Mouse (Mus musculus) midbrain, embryonic 11.5 days (tissue): ENCODE results near the gene Ccl2. TPM values are rescaled to one million over a fixed set of nuclear protein-coding genes. Genes with fewer than 3 reads are reported as not detected.

Source experiments
- ATAC-seq: fragments of 200-750 bp; cut with Nextera tagmentation; 2 replicates; pipeline ENCODE4 v1.8.0; 2017; ENCODE audit warnings: moderate TSS enrichment, moderate library complexity; ENCODE audit not compliant: low FRiP score
- DNase-seq: peaks from one replicate; pipeline ENCODE4 v3.0.0; 2015; ENCODE audit warnings: low spot score; ENCODE audit errors: missing footprints
- H3K27ac ChIP-seq: fragments of 300-500 bp; sonication (generic); 2 replicates; pipeline ENCODE4 v1.5.1; 2014; ENCODE audit warnings: low read depth, low read length
- H3K27me3 ChIP-seq: fragments of 300-500 bp; sonication (generic); 2 replicates; pipeline ENCODE4 v1.6.1; 2014; ENCODE audit warnings: mild to moderate bottlenecking, low read length, moderate library complexity, mixed read lengths; ENCODE audit not compliant: control insufficient read depth, insufficient read depth
- H3K36me3 ChIP-seq: fragments of 300-500 bp; sonication (generic); 2 replicates; pipeline ENCODE4 v1.6.1; 2014; ENCODE audit warnings: mild to moderate bottlenecking, low read length, moderate library complexity, mixed read lengths; ENCODE audit not compliant: control insufficient read depth, insufficient read depth
- H3K4me1 ChIP-seq: fragments of 300-500 bp; sonication (generic); 2 replicates; pipeline ENCODE4 v1.6.1; 2014; ENCODE audit warnings: low read length; ENCODE audit not compliant: control insufficient read depth, insufficient read depth
- H3K4me2 ChIP-seq: fragments of 300-500 bp; sonication (generic); 2 replicates; pipeline ENCODE4 v1.6.1; 2014; ENCODE audit warnings: mild to moderate bottlenecking, moderate library complexity
- H3K4me3 ChIP-seq: fragments of 300-500 bp; sonication (generic); 2 replicates; pipeline ENCODE4 v1.5.1; 2014; ENCODE audit warnings: low read depth, low read length
- H3K9ac ChIP-seq: fragments of 300-500 bp; sonication (generic); 2 replicates; pipeline ENCODE4 v1.6.1; 2014; ENCODE audit warnings: low read length
- H3K9me3 ChIP-seq: fragments of 300-500 bp; sonication (generic); 2 replicates; pipeline ENCODE4 v1.6.1; 2016; ENCODE audit warnings: low read length; ENCODE audit not compliant: control insufficient read depth
- WGBS: fragments of 180-500 bp; shearing (Covaris S2); extraction: QIAGEN DNeasy Blood & Tissue Kit; methylation state at CpG from one replicate; pipeline ENCODE4 v1.1.7; 2014; 5-methylcytosine and 5-hydroxymethylcytosine counted together
- polyA plus RNA-seq: library from polyadenylated mRNA; unstranded; fragments of >200 nt; fragmentation: Nextera tagmentation; extraction: Ambion mirVana; gene quantifications from 2 replicates; pipeline ENCODE4 v1.2.1, GENCODE M21; 2014

Ccl2 gene
- polyA plus RNA-seq, 1 experiment from 2014 or later: 0.96 TPM

DNA sequence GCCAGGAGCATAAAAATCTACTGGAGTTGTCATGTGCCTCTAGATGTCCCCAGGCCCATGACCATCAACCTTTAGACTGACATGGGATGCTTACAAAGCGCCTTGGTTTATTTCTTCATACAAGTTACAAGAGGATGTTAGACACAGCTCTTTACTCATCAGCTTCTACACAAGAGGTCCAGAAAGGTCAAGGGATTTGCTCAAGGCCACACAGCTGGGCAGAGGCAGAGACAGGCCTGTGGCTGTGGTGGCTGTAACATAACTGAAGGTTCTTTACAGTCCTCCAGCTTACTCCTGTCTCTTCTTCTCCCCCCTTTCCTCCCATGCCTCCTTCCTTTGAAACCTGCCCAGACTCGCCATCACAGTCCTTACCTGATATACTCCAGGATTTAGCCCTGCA, 5.2 kb upstream of the Ccl2 start:
- Histone ChIP-seq H3K9ac (no peak overlapping the region), H3K27ac (no peak overlapping the region), H3K36me3 (no peaks in the 10 kb centered on the region), H3K9me3 (no peaks in the 10 kb centered on the region), H3K4me3 (no peak overlapping the region), H3K4me2 (no peak overlapping the region), H3K4me1 (no peaks in the 10 kb centered on the region), H3K27me3 (no peaks in the 10 kb centered on the region)
- WGBS: 79% methylated on average over 2 of the region's 2 CpGs
- ATAC-seq: no peak
- DNase-seq: no peak

GRCm38 (mm10) chr11:82032136-82032535, 3.2 kb upstream of the Ccl2 start:
- no peak overlapping the region for H3K9ac ChIP-seq

DNA sequence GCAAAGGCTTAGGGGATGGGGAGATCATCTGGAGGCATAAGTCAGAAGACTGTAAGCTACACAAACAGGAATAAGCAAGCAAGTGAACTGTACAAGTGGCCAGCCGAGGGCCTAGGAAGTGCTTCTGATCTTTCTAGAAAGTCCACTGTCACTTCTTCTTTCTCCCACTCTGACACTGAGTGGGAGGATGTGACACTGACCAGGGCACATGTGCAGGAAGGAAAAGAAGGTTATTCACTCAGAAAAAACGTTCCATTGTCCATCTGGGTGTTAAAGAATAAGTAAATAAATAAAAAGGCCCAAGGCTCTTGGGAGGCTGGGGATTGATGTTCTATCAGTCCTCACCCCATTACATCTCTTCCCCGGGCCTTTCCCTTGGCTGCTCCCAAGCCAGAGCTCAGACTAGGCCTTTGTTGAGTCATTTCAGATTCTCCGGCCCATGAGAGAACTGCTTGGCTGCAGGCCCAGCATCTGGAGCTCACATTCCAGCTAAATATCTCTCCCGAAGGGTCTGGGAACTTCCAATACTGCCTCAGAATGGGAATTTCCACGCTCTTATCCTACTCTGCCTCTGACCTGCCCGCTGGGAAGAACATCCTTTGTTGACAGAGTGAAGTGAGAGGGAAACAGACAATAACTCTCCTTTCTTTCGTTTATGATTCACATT, 2.6 kb upstream of the Ccl2 start:
- no peak for ATAC-seq
- Histone ChIP-seq H3K4me3 (no peak overlapping the region), H3K27ac (no peak overlapping the region), H3K27me3 (no peaks in the 10 kb centered on the region), H3K36me3 (no peaks in the 10 kb centered on the region), H3K9ac (no peak overlapping the region), H3K9me3 (no peaks in the 10 kb centered on the region), H3K4me2 (no peak overlapping the region), H3K4me1 (no peaks in the 10 kb centered on the region)
- DNase-seq: no peak
- 61% methylated on average over 8 of the region's 8 CpGs for WGBS

More at GRCm38 (mm10) chr11:82032136-82032535, 3.2 kb upstream of the Ccl2 start:
- DNase-seq (no peak), ATAC-seq (no peak)
- Histone ChIP-seq H3K4me3 (no peak overlapping the region), H3K36me3 (no peaks in the 10 kb centered on the region), H3K9me3 (no peaks in the 10 kb centered on the region), H3K4me2 (no peak overlapping the region), H3K27ac (no peak overlapping the region), H3K27me3 (no peaks in the 10 kb centered on the region), H3K4me1 (no peaks in the 10 kb centered on the region)

DNA sequence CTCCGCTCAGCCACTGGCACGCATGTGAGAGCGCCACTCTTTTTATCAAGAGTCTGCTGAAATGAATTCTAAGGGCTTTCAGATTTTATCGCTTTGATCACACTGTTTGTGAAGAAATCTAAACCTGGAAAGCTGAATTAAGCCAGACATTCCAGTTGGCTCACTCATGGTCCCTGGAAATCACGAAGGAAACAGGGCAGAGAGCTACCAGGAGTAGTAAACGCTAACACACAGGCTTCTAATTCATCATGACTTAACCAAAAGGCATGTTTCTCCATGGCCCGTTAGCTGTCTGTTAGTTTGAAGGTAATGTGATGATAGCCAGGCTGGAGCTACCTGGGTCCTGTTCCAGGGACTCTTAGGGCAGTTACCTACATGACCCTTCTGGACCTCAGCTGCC, 925 bp upstream of the Ccl2 start:
- Histone ChIP-seq H3K27me3 (no peaks in the 10 kb centered on the region), H3K4me1 (no peaks in the 10 kb centered on the region), H3K9me3 (no peaks in the 10 kb centered on the region), H3K4me2 (no peak overlapping the region), H3K27ac (no peak overlapping the region), H3K9ac (no peak overlapping the region), H3K36me3 (no peaks in the 10 kb centered on the region), H3K4me3 (no peak overlapping the region)
- whole genome bisulfite sequencing: 90% methylated on average over 7 of the region's 7 CpGs
- ATAC-seq: no peak
- no peak for DNase-seq

DNA sequence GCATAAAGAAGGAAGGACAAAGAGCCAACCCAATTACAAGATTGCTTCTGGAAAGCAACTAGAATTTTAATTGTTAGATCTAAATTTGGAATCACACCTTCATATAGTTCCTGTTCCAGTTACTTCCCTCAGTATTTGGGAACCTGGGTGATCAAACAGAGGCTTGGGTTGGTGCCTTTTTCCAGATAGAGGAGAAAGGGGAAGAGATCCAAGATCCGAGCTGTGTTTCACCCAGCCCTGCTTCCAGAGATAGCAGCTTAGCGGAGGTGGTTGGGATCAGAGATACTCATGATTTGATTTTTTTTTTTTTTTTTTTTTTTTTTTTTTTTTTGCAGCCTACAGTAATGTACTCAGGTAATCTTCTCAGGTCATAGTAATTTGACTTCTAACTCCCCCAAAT, 486 bp downstream of the Ccl2 start:
- Histone ChIP-seq H3K4me3 (no peak overlapping the region), H3K4me2 (no peak overlapping the region), H3K27ac (no peak overlapping the region), H3K9ac (no peak overlapping the region), H3K9me3 (no peaks in the 10 kb centered on the region), H3K27me3 (no peaks in the 10 kb centered on the region), H3K4me1 (no peaks in the 10 kb centered on the region), H3K36me3 (no peaks in the 10 kb centered on the region)
- ATAC-seq (no peak), DNase-seq (no peak)
- 85% methylated on average over 2 of the region's 2 CpGs for WGBS

DNA sequence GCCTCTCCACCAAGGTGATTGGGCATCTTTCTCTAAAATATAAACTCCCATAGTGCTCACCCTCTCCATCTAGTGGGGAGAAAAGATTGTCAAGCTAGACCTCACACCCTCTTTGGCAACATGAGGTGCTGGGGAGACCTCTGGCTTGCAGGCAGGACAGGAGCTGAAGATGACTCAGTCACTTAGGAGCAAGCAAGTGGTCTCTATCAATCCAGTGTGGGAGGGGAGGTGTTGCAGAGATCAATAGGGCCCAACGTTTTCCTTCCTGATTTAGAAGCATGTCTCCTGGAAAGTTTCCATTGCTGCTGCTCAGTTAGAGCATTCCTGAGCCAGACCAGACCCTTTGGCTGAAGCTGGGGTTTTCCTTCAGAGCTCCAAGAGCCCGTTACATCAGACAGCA, 3.2 kb downstream of the Ccl2 start, which contains the start of gene Gm17268:
TSS of gene Gm17268 (minus strand) at position 28 of the 400 bp plus-strand sequence.
- Histone ChIP-seq H3K27me3 (no peaks in the 10 kb centered on the region), H3K9me3 (no peaks in the 10 kb centered on the region), H3K4me3 (no peak within 1 kb of the TSS), H3K27ac (no peak within 1 kb of the TSS), H3K4me1 (no peaks in the 10 kb centered on the region), H3K9ac (no peak within 1 kb of the TSS), H3K36me3 (no peaks in the 10 kb centered on the region), H3K4me2 (no peak within 1 kb of the TSS)
- DNase-seq (no peak), ATAC-seq (no peak)
- WGBS: 60% methylated on average over 2 of the region's 2 CpGs

DNA sequence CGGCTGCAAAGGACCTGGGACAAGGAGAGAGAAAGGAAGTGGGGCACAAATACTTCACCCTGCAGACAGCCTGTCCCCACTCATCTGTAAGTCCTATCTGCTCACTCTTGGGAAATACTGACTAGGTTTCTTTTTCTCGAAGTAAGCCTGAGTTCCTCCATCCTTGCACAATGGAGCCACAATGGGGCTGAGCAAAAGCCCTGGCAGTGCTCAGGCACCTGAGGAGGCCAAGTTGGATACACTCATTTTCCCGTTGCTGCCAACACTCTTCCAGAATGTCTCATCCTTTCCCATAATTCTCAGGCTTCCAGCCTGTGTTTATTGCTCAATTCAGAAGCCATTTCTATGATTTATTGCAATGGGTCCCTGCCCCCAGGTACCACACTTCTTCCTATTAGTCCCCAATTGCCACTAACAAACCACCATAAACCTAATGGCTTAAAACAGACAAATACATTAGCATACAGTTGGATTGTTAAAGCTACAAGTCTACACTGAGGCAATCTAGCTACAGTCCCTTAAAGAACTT, 3.8 kb downstream of the Ccl2 start:
- WGBS: 72% methylated on average over 3 of the region's 3 CpGs
- Histone ChIP-seq H3K9ac (no peak overlapping the region), H3K4me2 (no peak overlapping the region), H3K4me1 (no peaks in the 10 kb centered on the region), H3K27me3 (no peaks in the 10 kb centered on the region), H3K36me3 (no peaks in the 10 kb centered on the region), H3K4me3 (no peak overlapping the region), H3K9me3 (no peaks in the 10 kb centered on the region), H3K27ac (no peak overlapping the region)
- ATAC-seq: no peak
- DNase-seq: no peak

DNA sequence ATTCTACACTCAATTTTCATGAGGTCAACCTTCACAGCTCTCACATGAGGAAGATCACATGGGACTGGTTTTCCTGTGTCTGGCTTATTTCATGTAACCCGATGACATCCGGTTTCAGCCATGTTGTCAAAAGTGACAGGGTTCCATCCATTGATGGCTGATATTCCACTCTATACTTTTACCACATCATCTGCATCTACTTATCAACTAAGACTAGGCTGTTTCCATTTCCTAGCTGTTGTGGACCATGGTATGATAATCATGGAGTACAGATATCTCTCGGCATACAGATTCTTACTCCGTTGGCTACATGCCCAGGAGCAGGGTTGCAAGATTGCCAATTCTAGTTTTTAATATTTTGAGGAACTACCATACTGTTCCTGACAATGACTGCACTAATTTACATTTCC, 6.3 kb downstream of the Ccl2 start:
- ATAC-seq: no peak
- Histone ChIP-seq H3K27me3 (no peaks in the 10 kb centered on the region), H3K4me2 (no peak overlapping the region), H3K36me3 (no peaks in the 10 kb centered on the region), H3K4me3 (no peak overlapping the region), H3K27ac (no peak overlapping the region), H3K9ac (no peak overlapping the region), H3K4me1 (no peaks in the 10 kb centered on the region), H3K9me3 (no peaks in the 10 kb centered on the region)
- WGBS: 96% methylated on average over 4 of the region's 4 CpGs
- DNase-seq: no peak

DNA sequence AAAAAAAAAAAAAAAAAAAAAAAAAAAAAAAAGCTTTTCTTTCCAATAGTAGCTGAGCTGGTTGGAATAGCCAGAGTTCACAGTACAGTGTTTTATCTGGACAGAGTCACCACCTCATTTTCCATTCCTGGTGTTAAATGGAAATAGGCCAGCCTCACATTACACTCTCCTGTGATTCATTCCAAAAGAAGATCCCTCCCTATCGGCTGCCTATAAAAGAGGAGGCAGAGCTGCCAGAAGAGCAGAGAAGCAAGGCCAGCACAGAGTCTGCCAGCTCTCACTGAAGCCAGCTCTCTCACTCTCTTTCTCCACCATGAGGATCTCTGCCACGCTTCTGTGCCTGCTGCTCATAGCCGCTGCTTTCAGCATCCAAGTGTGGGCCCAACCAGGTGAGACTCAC, 10.1 kb downstream of the Ccl2 start, which contains the start of gene Ccl7:
TSS of gene Ccl7 (plus strand) at position 242 of the 400 bp plus-strand sequence.
- Histone ChIP-seq H3K9ac (no peak within 1 kb of the TSS), H3K4me3 (no peak within 1 kb of the TSS), H3K4me1 (no peaks in the 10 kb centered on the region), H3K4me2 (no peak within 1 kb of the TSS), H3K9me3 (no peaks in the 10 kb centered on the region), H3K36me3 (no peaks in the 10 kb centered on the region), H3K27ac (no peak within 1 kb of the TSS), H3K27me3 (no peaks in the 10 kb centered on the region)
- DNase-seq (no peak), ATAC-seq (no peak)
- WGBS: 88% methylated on average over 3 of the region's 3 CpGs
